Mouse (Mus musculus): Measurements from ENCODE around the gene Magi3. TPM values are rescaled to one million over a fixed set of nuclear protein-coding genes. Genes with fewer than 3 reads are reported as not detected.

Gene Magi3
- 10 to 100 TPM; 10.9 to 12.1 TPM for polyA plus RNA-seq (2017; shearing (Covaris generic))

GRCm38 (mm10) chr3:104220295-104220965 lies at the start of gene Magi3:
Gene Magi3, minus strand, starts transcription at chr3:104220374.

GRCm38 (mm10) chr3:103967861-103968691 lies 252.1 kb downstream of the Magi3 start, which contains the start of gene Phtf1:
Gene Phtf1, plus strand, starts transcription at chr3:103968110.

Measured in inflammation-experienced regulatory T-cells (primary cell).